Mouse (Mus musculus) G1E (cell line): Measurements from ENCODE around the gene Ring1. TPM values are rescaled to one million over a fixed set of nuclear protein-coding genes. Genes with fewer than 3 reads are reported as not detected.

ENCODE experiments used
- ATAC-seq: 2 replicates; pipeline ENCODE4 v1.8.0; 2016; ENCODE audit warnings: mild to moderate bottlenecking; ENCODE audit not compliant: insufficient number of reproducible peaks, poor library complexity, low FRiP score, severe bottlenecking; ENCODE audit errors: extremely low read depth
- DNase-seq: peaks from one replicate; pipeline ENCODE4 v3.0.0; 2012; ENCODE audit warnings: low spot score
- H3K27me3 ChIP-seq: 2 replicates; pipeline ENCODE4 v1.6.1; 2012; ENCODE audit warnings: mild to moderate bottlenecking, low read length, inconsistent platforms; ENCODE audit not compliant: insufficient read depth
- H3K36me3 ChIP-seq: replicated peaks from 2 replicates; pipeline ENCODE3; 2012; ENCODE audit warnings: mild to moderate bottlenecking, inconsistent platforms
- H3K4me1 ChIP-seq: 2 replicates; pipeline ENCODE4 v1.6.1; 2012; ENCODE audit warnings: low read depth, low read length, inconsistent platforms, mixed read lengths; ENCODE audit not compliant: insufficient read depth
- H3K4me3 ChIP-seq: 2 replicates; pipeline ENCODE4 v1.5.1; 2012; ENCODE audit warnings: low read depth, mild to moderate bottlenecking, inconsistent platforms, low read length, moderate library complexity, mixed read lengths
- H3K9me3 ChIP-seq: replicated peaks from 2 replicates; pipeline ENCODE4 v1.6.1; 2012; ENCODE audit warnings: inconsistent platforms
- CTCF ChIP-seq: IDR thresholded peaks from 2 replicates; pipeline ENCODE4 v1.5.1; 2012; ENCODE audit warnings: low read depth, low read length, inconsistent platforms, mixed read lengths
- GATA1 ChIP-seq: IDR thresholded peaks from 2 replicates; pipeline ENCODE4 v1.6.1; 2012; ENCODE audit warnings: borderline replicate concordance, low read length, inconsistent platforms, mixed read lengths
- GATA2 ChIP-seq: IDR thresholded peaks from 2 replicates; pipeline ENCODE4 v1.6.1; 2012; ENCODE audit warnings: low read depth, low read length, inconsistent platforms, borderline replicate concordance
- POLR2AphosphoS5 ChIP-seq: IDR thresholded peaks from 2 replicates; pipeline ENCODE4 v1.6.1; 2012; ENCODE audit warnings: low read depth, low read length, inconsistent platforms; ENCODE audit not compliant: insufficient replicate concordance
- TAL1 ChIP-seq: conservative IDR thresholded peaks from 2 replicates; pipeline ENCODE4 v1.6.1; 2012; ENCODE audit warnings: low read depth, low read length, inconsistent platforms, mixed read lengths
- polyA plus RNA-seq: library from polyadenylated mRNA; stranded (reverse); fragments of >175 nt; gene quantifications from 2 replicates; pipeline ENCODE4 v1.2.3, GENCODE M21; 2012
- total RNA-seq, 2 experiments: library from RNA; stranded (forward) in 1 of 2; stranded (reverse) in 1 of 2; fragments of 200-1000 nt in 1 of 2; fragments of >200 nt in 1 of 2; fragmentation: Nextera tagmentation in 1 of 2; gene quantifications; 2 replicates each; pipeline ENCODE4 v1.2.3; 2014 to 2017

The Ring1 gene
- total and polyA plus RNA-seq, 3 experiments = 8.4 to 46.4 (median 10.9) TPM

GRCm38 (mm10) chr17:33972691-33973090 is 51.8 kb downstream of the Ring1 start:
- DNase-seq = peak; percentile 32
- Histone ChIP-seq H3K36me3 (peaks cover 15% of the 10 kb centered on the region), H3K9me3 (peaks cover 8% of the 10 kb centered on the region), H3K4me1 (peaks cover 16% of the 10 kb centered on the region), H3K4me3 (no peak overlapping the region), H3K27me3 (peaks cover 2% of the 10 kb centered on the region)
- TF ChIP-seq GATA1 (no peak), POLR2AphosphoS5 (no peak), CTCF (no peak), GATA2 (no peak), TAL1 (no peak)
- no peak for ATAC-seq

Other genes with a start within 250 kb of the Ring1 start
Only the 20 nearest of the 33 such genes appear.
- gene Platr17, start 119.5 kb downstream of the Ring1 start, total RNA-seq (2014; fragmentation: Nextera tagmentation) = not detected in 2 replicates
- gene Platr17, start 119.5 kb downstream of the Ring1 start, total RNA-seq (2017) = not detected in 2 replicates
- gene Platr17, start 119.5 kb downstream of the Ring1 start, polyA plus RNA-seq = 0.13 TPM in 1 of 2 replicates, not detected in the other
- gene Daxx, start 115.3 kb downstream of the Ring1 start, total RNA-seq (2014; fragmentation: Nextera tagmentation) = 72.7 and 73.2 TPM in 2 replicates
- 33.0 and 46.3 TPM in 2 replicates for gene Daxx, start 115.3 kb downstream of the Ring1 start, total RNA-seq (2017)
- gene Daxx, start 115.3 kb downstream of the Ring1 start, polyA plus RNA-seq = 58.8 and 67.4 TPM in 2 replicates
- gene Tapbp, start 108.8 kb downstream of the Ring1 start, total RNA-seq (2014; fragmentation: Nextera tagmentation) = 34.0 and 43.0 TPM in 2 replicates
- 17.0 and 18.5 TPM in 2 replicates for gene Tapbp, start 108.8 kb downstream of the Ring1 start, total RNA-seq (2017)
- gene Tapbp, start 108.8 kb downstream of the Ring1 start, polyA plus RNA-seq = 142 and 157 TPM in 2 replicates
- gene Zbtb22, start 108.8 kb downstream of the Ring1 start, total RNA-seq (2014; fragmentation: Nextera tagmentation) = 9.5 and 15.8 TPM in 2 replicates
- 19.7 and 22.2 TPM in 2 replicates for gene Zbtb22, start 108.8 kb downstream of the Ring1 start, total RNA-seq (2017)
- 41.9 and 42.1 TPM in 2 replicates for gene Zbtb22, start 108.8 kb downstream of the Ring1 start, polyA plus RNA-seq
- gene Rgl2, start 95.1 kb downstream of the Ring1 start, total RNA-seq (2014; fragmentation: Nextera tagmentation) = 27.0 and 32.9 TPM in 2 replicates
- gene Rgl2, start 95.1 kb downstream of the Ring1 start, total RNA-seq (2017) = 35.5 and 38.9 TPM in 2 replicates
- 145 and 166 TPM in 2 replicates for gene Rgl2, start 95.1 kb downstream of the Ring1 start, polyA plus RNA-seq
- gene Pfdn6, start 84.3 kb downstream of the Ring1 start, total RNA-seq (2014; fragmentation: Nextera tagmentation) = 63.5 and 75.3 TPM in 2 replicates
- gene Pfdn6, start 84.3 kb downstream of the Ring1 start, total RNA-seq (2017) = 133 and 141 TPM in 2 replicates
- gene Pfdn6, start 84.3 kb downstream of the Ring1 start, polyA plus RNA-seq = 347 and 373 TPM in 2 replicates
- gene Wdr46, start 84.0 kb downstream of the Ring1 start, total RNA-seq (2014; fragmentation: Nextera tagmentation) = 29.6 and 34.2 TPM in 2 replicates
- gene Wdr46, start 84.0 kb downstream of the Ring1 start, total RNA-seq (2017) = 30.7 and 31.1 TPM in 2 replicates
- gene Wdr46, start 84.0 kb downstream of the Ring1 start, polyA plus RNA-seq = 72.2 and 83.2 TPM in 2 replicates
- gene B3galt4, start 73.2 kb downstream of the Ring1 start, total RNA-seq (2014; fragmentation: Nextera tagmentation) = 1.7 and 1.9 TPM in 2 replicates
- 3.0 and 3.6 TPM in 2 replicates for gene B3galt4, start 73.2 kb downstream of the Ring1 start, total RNA-seq (2017)
- gene B3galt4, start 73.2 kb downstream of the Ring1 start, polyA plus RNA-seq = 10.9 and 13.5 TPM in 2 replicates
- 30.0 and 34.1 TPM in 2 replicates for gene Vps52, start 68.9 kb downstream of the Ring1 start, total RNA-seq (2014; fragmentation: Nextera tagmentation)
- gene Vps52, start 68.9 kb downstream of the Ring1 start, total RNA-seq (2017) = 18.5 and 19.8 TPM in 2 replicates
- 45.6 and 48.9 TPM in 2 replicates for gene Vps52, start 68.9 kb downstream of the Ring1 start, polyA plus RNA-seq
- 2,195 and 2,298 TPM in 2 replicates for gene Rps18, start 68.7 kb downstream of the Ring1 start, total RNA-seq (2014; fragmentation: Nextera tagmentation)
- gene Rps18, start 68.7 kb downstream of the Ring1 start, total RNA-seq (2017) = 1,704 and 1,830 TPM in 2 replicates
- 739 and 1,633 TPM in 2 replicates for gene Rps18, start 68.7 kb downstream of the Ring1 start, polyA plus RNA-seq
- gene H2-K1, start 24.3 kb downstream of the Ring1 start, total RNA-seq (2014; fragmentation: Nextera tagmentation) = not detected in 2 replicates
- gene H2-K1, start 24.3 kb downstream of the Ring1 start, total RNA-seq (2017) = 0.16 and 0.23 TPM in 2 replicates
- 0.58 and 0.74 TPM in 2 replicates for gene H2-K1, start 24.3 kb downstream of the Ring1 start, polyA plus RNA-seq
- gene H2-Ke6, start 3.4 kb upstream of the Ring1 start, total RNA-seq (2014; fragmentation: Nextera tagmentation) = 77.5 and 87.1 TPM in 2 replicates
- 44.7 and 45.9 TPM in 2 replicates for gene H2-Ke6, start 3.4 kb upstream of the Ring1 start, total RNA-seq (2017)
- gene H2-Ke6, start 3.4 kb upstream of the Ring1 start, polyA plus RNA-seq = 58.6 and 78.0 TPM in 2 replicates
- gene Slc39a7, start 7.0 kb upstream of the Ring1 start, total RNA-seq (2014; fragmentation: Nextera tagmentation) = 16.9 and 17.5 TPM in 2 replicates
- 58.0 and 60.1 TPM in 2 replicates for gene Slc39a7, start 7.0 kb upstream of the Ring1 start, total RNA-seq (2017)
- 66.0 and 98.1 TPM in 2 replicates for gene Slc39a7, start 7.0 kb upstream of the Ring1 start, polyA plus RNA-seq
- 27.7 and 29.7 TPM in 2 replicates for gene Rxrb, start 7.1 kb upstream of the Ring1 start, total RNA-seq (2014; fragmentation: Nextera tagmentation)
- gene Rxrb, start 7.1 kb upstream of the Ring1 start, total RNA-seq (2017) = 30.5 and 34.7 TPM in 2 replicates
- gene Rxrb, start 7.1 kb upstream of the Ring1 start, polyA plus RNA-seq = 175 and 211 TPM in 2 replicates
- gene Col11a2, start 14.8 kb upstream of the Ring1 start, total RNA-seq (2014; fragmentation: Nextera tagmentation) = 0.45 and 0.92 TPM in 2 replicates
- 0.58 and 1.6 TPM in 2 replicates for gene Col11a2, start 14.8 kb upstream of the Ring1 start, total RNA-seq (2017)
- gene Col11a2, start 14.8 kb upstream of the Ring1 start, polyA plus RNA-seq = 1.9 and 2.3 TPM in 2 replicates
- not detected in 2 replicates for gene H2-Oa, start 67.7 kb upstream of the Ring1 start, total RNA-seq (2014; fragmentation: Nextera tagmentation)
- 0.11 TPM in 1 of 2 replicates, not detected in the other for gene H2-Oa, start 67.7 kb upstream of the Ring1 start, total RNA-seq (2017)
- not detected in 2 replicates for gene H2-Oa, start 67.7 kb upstream of the Ring1 start, polyA plus RNA-seq
- gene H2-DMa, start 94.9 kb upstream of the Ring1 start, total RNA-seq (2014; fragmentation: Nextera tagmentation) = 11.0 and 16.1 TPM in 2 replicates
- 2.8 and 3.8 TPM in 2 replicates for gene H2-DMa, start 94.9 kb upstream of the Ring1 start, total RNA-seq (2017)
- 0.62 and 1.3 TPM in 2 replicates for gene H2-DMa, start 94.9 kb upstream of the Ring1 start, polyA plus RNA-seq
- gene Brd2, start 98.0 kb upstream of the Ring1 start, total RNA-seq (2014; fragmentation: Nextera tagmentation) = 336 and 447 TPM in 2 replicates
- 214 and 244 TPM in 2 replicates for gene Brd2, start 98.0 kb upstream of the Ring1 start, total RNA-seq (2017)
- 198 and 298 TPM in 2 replicates for gene Brd2, start 98.0 kb upstream of the Ring1 start, polyA plus RNA-seq
- not detected in 2 replicates for gene H2-DMb2, start 118.6 kb upstream of the Ring1 start, total RNA-seq (2014; fragmentation: Nextera tagmentation)
- gene H2-DMb2, start 118.6 kb upstream of the Ring1 start, total RNA-seq (2017) = not detected in 2 replicates
- gene H2-DMb2, start 118.6 kb upstream of the Ring1 start, polyA plus RNA-seq = not detected in 2 replicates
- gene H2-DMb1, start 128.4 kb upstream of the Ring1 start, total RNA-seq (2014; fragmentation: Nextera tagmentation) = not detected in 2 replicates
- 0.41 and 0.44 TPM in 2 replicates for gene H2-DMb1, start 128.4 kb upstream of the Ring1 start, total RNA-seq (2017)
- gene H2-DMb1, start 128.4 kb upstream of the Ring1 start, polyA plus RNA-seq = 0.06 and 0.10 TPM in 2 replicates